Mouse (Mus musculus): Measurements from ENCODE around the gene Lrrc4.

The Lrrc4 gene

DNA sequence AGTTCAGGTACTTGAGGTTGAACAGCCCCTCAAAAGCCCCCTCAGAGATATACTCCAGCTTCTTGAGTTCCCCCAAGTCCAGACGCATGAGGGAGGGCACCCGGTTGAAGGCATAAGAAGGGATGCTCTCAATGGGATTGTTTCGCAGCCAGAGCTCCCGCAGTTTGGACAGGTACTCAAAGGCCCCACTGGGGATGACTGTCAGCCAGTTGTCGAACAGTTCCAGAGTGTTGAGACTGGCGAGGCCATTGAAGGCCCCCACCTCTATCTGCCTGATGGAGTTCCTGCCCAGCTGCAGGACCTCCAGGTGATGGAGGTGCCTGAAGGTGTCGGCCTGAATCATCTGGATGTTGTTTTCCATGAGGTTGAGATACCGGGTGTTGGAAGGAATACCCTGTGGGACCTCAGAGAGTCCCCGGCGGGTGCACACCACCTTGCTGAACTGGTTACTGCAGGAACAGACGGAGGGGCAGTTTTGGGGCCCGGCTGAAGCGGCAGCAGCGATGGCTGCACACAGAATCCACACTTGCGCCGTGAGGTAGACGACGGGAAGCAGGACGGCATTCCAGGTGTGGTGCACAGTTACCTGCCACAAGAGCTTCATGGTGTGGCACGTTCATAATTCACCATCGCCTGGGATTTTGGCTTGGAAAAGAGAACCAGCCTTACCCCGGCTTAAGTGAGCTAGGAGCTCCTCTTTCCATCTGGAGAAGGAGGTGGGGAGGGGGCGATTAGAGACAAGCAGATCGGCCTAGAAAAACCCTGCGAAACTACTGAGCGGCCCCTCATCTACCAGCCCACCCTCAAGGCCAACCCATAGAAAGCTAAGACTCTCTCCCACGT lies at the start of gene Lrrc4:
TSS of gene Lrrc4 (minus strand) at position 737 of the 843 bp plus-strand sequence.
- no peak for DNase-seq (ENCODE audit: low read depth in 1 of 2, low spot score in 2 of 2)

DNA sequence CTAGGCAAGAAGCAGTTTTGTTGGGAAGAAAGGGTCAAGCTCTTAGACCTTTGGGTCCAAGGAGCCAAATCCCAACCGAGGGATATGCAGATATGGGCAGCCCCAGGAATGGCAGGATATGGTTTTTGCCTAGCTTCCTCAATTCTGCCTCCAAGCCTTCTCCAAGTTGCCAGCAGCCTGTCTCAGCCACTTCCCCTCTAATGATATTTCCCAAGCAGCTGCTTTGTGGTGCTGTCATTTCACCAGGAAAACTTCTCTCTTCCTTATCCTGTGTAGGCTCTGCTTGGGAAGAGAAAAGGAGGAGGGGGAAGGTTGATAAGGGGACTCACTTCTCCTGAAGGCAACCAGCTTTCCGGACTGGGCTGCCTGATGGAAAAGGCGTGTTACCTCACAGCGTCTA lies 49.4 kb upstream of the Lrrc4 start:
- DNase-seq (ENCODE audit: low read depth in 1 of 2, low spot score in 2 of 2) = no peak

DNA sequence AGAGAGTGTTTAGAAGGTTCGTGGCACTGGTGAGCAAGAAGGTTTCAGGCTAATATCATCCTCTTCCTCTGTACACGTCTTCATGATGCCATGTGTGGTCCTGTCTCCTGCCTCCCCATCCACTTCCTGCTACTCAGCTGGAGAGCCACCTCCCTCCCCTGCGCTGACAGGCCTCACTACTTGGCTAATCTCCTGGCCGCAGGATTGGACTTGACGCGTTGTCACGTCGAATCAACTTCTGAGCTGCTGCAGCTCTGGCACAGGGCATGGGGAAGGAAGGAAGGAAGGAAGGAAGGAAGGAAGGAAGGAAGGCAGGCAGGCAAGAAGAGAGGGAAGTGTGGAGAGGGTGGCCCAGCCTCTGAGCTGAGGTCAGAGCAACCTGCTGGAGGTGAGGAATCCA lies 47.8 kb upstream of the Lrrc4 start:
- no peak for DNase-seq (ENCODE audit: low read depth in 1 of 2, low spot score in 2 of 2)

DNA sequence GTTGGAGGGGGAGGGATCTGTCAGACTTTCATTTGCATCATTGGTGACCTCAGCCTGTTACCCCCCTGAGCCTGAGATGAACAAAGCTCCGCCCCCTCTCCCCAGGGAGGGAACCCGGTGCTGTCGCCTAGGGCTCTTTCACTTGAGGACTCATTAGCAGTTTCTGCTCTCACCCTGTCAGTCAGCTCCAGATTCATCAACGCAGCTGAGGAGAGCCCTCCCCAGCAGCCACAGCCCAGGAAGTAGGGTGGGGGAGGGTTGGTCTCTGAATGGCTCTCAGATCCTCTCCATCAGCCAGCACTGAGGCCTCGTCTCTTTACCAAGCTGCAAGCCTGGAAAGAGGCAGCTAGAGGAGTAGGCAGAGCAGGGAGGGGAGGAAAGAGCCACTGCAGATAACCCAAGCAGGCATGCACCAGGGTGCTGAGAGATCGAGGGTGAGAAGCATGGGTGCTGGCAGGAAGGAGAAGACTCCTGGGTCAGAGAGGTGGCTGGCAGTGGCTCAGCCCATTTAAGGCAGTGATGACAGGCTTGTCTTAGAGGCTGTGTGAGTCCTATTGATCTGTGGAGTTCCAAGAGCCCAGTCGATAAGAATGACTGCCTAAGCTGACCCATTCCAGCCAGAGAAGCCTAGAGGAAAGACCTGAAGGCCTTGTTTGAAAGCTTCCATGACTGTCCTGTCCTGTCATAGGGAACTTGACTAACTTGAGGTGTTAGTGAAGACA lies 46.6 kb upstream of the Lrrc4 start:
- no peak for DNase-seq (ENCODE audit: low read depth in 1 of 2, low spot score in 2 of 2)

DNA sequence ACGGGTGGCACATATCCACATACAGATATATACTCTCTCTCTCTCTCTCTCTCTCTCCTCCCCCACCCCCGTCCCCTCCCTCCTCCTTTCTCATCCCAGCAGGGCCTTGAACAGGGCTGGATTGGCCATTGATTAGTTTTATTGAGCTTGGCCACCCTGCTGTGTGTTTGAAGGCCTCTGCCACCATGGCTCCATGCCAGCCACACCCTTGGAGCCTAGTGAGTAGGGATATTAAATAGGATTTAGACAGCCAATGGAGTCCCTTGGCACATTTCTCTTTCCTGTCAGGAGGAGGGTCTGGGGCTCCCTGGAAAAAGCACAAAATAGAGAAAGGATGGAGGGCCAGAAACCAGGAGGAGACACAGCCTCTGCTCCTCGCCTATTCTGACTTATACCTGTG lies 44.9 kb upstream of the Lrrc4 start:
- DNase-seq (ENCODE audit: low read depth in 1 of 2, low spot score in 2 of 2) = no peak

DNA sequence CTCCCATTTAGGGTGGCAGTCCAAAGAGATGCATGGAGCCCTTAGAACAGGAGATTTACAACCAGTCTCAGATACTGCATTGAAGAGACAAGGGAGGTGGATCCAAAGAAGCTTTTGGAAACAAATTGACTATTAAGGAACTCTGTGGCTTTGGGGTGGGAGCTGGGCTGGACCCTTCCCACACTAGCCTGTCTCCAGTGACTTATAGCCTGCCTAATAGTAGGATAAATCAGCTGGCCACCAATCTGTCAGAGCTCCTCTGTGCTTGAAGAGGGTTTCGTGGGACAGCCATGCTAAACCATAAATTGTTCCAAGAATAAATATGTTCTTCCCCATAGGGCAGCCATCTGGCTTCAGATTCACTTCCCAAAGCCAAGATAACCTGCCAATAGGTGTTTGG lies 43.8 kb upstream of the Lrrc4 start:
- no peak for DNase-seq (ENCODE audit: low read depth in 1 of 2, low spot score in 2 of 2)

DNA sequence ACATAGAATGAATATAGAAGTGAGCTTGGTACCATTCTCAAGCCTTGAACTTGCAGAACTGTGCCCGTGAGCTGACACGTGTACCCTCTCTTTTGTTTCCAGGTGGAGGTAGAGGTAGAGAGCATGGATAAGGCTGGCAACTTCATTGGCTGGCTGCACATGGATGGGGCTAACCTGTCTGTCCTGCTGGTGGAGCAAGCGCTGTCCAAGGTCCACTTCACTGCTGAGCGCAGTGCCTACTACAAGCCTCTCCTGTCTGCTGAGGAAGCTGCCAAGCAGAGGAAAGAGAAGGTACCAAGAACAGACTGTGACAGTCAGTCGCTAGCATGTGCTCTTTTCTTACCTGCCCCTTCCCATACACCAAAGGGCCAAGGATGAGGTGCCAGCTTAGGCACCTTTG lies 43.2 kb upstream of the Lrrc4 start:
- DNase-seq (ENCODE audit: low read depth in 1 of 2, low spot score in 2 of 2) = no peak

DNA sequence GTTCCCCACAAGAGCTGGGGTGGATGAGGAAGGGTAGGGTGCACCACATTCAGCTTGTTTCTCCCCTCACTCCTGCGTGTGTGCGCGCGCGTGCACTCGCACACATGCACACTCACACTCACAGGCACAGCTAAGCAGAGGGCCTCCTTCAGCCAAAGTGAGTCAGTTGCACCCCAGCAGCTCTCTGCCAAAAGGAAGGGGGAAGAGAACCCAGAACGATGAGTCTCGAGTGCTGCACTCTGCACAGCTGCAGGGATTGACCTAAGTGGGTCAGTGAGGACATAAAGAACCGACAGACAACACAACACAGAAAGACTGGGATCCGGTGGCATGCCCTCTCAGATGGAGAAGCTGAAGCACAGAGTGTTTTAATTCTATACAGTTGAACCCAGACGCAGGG lies 42.5 kb upstream of the Lrrc4 start:
- no peak for DNase-seq (ENCODE audit: low read depth in 1 of 2, low spot score in 2 of 2)

DNA sequence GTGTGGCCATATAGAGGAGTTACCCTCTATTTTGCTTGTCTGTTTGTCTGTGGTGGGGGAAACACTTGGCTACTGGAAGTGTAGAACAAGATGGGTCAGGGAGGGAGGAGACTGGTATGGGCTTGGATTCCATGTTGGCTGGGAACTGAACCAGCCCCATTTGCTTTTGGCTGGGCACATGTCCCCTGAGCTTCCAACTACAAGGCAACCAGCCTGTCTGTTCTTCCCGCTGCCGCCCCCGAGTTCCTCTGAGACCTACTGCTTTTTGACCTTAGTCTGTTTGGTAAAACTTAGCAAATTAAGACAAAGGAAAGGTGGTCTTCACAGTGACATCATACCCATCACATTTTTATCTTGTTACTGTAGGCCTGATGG lies 40.9 kb upstream of the Lrrc4 start:
- DNase-seq (ENCODE audit: low read depth in 1 of 2, low spot score in 2 of 2) = no peak

DNA sequence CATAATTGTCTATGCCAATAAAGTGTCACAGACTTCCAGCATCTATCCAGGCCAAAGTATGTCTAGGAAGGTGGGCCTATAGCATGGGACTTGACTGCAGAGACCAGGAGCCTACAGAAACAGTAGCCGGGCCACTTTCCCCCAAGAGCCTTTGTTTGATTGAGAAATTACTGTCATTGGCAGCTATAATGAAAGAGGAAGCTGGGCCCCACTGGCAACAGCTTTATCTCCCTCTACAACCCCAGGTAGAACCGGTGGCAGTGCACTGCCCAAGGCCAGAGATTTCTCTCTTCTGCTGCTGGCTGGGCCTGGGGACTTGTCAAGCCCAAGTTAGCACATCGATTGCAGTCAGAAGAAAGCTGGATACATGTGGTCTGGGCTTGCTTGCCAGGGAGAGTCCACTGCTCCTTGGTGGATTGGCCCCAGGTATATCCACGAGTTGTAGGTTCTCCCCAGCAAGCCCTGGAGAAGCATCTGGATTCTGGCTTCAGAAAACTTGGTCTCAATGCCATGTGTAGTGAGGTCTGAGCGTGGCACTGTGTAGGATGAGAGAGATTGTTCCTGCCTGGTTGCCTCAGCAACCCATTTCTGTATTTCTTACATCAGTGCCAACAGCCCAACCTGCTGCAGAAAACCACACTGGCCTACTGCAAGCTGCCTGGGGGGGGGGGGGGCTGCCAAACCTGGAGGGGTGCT lies 40.3 kb upstream of the Lrrc4 start:
- no peak for DNase-seq (ENCODE audit: low read depth in 1 of 2, low spot score in 2 of 2)

DNA sequence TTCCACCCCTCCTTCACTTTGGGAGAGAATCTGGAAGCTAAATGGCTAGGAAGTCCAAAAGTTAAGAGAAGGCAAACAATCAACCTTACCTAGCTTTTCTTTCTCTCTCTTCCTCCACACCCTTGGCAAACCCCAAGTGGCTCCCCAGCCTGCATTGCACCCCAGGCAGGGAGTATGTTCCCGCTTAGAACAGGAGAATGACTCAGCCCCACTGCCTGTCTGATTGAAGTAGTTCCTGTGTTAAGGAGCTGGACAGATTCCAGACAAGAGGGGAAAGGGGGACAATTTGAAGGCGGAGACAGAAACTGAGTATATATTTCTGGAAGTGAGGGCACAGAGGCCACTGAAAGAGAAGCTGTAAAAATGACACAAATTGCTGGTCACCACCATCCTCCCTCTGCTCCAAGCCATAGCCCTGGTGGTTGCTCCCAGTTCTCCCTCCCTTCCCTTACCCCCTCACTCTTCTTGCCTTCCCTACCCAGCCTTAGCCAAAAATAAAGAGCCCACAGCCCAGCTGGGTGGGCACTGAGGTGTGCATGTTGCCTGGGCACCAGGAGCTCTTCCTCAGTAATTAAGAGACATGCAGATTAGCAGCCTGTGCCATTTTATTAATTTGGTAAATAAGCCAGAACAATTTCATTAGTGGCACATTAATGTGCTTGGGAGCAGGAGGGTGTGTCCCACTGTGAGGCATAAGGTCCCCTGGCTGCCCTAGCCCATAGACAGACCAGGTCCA lies 36.1 kb upstream of the Lrrc4 start:
- DNase-seq (ENCODE audit: low read depth in 1 of 2, low spot score in 2 of 2) = no peak

DNA sequence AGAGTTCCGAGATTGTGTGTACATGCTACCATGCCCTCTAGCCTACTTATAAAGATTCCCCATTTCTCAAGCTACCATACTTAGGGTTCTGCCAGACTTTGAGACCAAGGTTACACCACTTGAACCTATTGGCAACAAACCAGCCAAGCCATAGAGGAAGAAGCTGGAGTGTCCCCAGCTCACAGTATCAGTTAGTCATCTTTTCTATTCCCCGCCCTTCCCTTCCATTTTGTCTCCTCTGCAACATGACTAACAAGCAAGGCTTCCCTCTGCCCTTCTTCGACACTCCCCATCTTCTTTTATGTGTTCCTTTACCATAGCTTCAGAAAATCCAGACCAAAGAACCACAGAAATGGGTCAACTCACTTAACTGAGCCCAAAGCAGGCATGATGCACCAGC lies 34.7 kb upstream of the Lrrc4 start:
- DNase-seq (ENCODE audit: low read depth in 1 of 2, low spot score in 2 of 2) = no peak

DNA sequence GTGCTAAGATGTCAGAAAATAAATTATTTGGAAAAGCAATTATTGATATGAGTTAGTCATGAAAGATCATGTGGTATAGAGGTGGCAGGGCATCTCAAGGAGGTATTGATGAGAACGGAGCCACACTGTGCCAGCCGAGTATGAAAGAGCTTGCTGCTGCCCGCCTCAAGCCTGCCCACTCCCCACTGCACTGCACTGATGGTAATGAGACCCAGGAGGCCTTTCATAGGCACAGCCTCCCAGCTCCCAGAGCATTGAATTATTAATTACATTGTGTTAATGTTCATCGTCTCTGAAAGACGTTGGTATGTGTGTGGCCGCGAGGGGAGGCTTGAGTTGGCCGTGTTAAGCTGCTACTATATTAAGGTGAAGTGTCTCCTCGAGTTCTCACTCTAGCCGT lies 33.6 kb upstream of the Lrrc4 start:
- no peak for DNase-seq (ENCODE audit: low read depth in 1 of 2, low spot score in 2 of 2)

DNA sequence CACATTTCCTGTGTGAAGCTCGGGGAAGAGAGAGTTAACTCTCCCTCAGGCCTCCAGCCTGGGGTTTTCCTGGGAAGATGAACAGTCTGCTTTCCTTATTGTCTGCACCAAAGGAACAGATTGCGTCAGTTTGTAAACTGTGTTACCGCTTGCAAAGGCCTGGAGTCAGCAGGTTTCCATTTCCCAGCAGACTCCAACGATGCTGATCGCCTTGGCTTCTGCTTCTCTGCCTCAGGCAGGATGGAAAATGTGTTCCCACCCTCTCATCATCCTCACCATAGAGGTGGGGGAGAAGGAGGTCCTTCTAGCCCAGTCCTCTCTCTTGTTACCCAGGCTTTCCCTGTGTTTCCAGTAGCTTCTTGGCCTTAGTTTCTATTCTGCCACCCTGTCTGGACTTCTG lies 33.1 kb upstream of the Lrrc4 start:
- DNase-seq (ENCODE audit: low read depth in 1 of 2, low spot score in 2 of 2) = no peak

DNA sequence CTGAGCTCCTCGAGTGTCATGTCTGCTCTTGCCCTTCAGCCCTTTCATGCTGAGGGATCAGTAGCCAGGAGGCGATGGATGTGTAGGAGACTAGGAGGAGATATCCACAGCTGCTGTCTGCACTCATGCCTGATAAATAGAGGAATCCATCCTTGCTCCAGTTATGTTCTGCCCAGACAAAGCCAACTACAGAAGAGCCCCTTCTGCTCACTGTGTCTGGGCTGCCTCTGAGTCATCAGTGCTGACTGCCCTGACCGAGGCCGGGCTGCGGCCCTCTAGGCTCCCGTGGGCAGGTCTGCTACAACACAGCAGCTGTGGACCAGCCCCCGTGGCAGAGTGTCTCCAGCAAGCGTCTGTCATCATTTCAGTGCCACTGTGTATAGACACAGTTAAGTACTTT lies 30.8 kb upstream of the Lrrc4 start:
- no peak for DNase-seq (ENCODE audit: low read depth in 1 of 2, low spot score in 2 of 2)

DNA sequence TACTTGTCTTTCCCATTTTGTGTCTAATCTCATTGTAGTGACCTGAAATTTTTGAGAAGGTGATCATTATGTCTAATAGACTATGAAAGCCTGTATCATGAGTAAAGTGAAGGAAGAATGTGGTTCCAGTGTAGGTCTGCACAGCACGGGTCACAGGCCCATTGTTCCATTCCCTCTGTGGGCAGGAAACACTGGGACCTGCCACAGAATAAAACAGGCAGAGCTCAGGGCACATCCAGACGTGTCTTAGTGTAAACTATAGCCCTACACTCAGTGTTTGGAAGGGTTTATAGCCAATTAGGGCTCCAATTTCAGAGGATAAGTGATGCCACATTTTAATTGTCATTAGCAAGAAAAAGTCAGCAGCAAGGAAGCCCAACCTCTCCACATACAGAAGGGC lies 29.4 kb upstream of the Lrrc4 start:
- DNase-seq (ENCODE audit: low read depth in 1 of 2, low spot score in 2 of 2) = no peak

DNA sequence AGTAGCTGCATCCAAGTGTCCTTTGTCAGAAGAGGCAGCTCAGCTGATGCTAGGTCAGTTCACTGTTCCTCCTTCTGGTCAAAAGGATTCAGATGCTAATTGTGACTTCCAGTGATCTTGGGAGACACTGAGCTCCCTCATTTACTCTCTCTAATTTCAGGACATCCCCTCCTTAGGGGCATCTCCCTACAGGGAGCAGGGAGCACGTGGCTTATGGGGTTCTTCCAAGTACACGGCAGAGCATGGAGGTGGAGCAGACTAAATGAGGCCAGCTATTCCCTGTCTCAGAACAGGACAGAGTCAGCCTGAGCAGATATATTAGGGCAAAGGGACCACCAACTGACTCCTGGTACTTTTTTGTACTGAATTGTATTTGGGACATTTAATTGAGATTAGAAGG lies 28.9 kb upstream of the Lrrc4 start:
- no peak for DNase-seq (ENCODE audit: low read depth in 1 of 2, low spot score in 2 of 2)

DNA sequence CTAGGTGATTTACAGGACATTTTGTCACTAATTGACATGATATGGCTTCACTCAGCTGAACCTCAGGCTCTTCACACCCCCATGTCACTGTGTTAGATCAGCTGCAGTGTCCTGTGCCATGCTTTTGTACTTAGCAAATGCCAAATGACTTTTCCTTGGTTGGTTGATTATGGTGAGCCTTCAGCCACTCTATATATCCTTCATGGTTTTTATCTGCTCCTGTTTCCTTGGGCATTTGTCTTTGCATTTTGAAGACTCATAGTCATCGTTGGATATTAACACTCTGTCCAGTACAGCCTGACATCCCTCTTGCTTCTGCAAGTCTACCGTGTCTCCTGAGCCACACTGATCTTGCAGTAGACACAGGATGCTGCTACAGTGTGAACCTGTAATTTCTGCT lies 27.5 kb upstream of the Lrrc4 start:
- no peak for DNase-seq (ENCODE audit: low read depth in 1 of 2, low spot score in 2 of 2)

DNA sequence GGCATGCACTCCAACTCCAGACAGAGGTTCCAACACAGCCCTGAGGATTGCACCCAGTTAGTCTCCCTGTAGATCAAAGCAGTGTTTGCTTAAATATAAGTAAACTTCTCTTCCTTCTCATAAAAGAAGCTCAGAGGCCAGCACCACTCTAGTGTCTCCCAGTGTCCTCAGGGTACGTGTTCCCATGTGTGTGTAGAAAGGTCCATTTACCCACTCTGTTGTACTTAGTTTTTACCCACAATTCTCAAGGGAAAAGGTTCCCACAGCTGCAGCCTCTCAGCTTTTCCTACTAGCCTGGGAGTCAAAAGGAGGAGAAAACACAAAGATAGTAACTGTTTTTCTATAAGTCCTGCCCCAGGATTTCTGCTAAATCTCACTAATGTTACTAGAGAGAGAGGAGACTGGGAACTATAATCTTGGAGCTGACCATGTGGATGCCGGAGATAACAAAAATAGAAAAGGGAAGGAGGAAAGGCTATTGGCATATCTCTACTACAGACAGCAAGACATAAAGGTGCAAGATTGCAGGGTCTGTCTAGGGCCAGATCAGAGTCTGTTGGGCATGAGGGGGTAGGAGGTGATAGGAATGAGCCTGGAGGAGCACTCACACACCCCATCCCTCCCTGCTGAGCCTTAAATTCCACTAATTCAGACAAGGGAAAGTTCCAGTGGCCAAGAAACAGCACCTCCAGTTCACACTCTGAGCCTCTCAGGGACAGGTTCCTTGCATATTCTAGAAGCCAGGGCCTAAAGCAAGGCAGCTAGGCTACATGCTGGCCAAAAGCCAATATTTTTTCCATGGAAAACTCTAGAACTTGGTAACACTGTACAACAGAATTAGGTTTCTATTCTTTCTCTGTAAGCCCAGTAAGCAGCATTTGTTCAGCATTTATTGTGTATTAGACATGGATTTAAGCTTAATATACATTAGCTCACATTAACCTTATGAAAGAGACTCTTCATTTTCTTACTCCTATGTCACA lies 25.9 kb upstream of the Lrrc4 start:
- DNase-seq (ENCODE audit: low read depth in 1 of 2, low spot score in 2 of 2) = no peak

DNA sequence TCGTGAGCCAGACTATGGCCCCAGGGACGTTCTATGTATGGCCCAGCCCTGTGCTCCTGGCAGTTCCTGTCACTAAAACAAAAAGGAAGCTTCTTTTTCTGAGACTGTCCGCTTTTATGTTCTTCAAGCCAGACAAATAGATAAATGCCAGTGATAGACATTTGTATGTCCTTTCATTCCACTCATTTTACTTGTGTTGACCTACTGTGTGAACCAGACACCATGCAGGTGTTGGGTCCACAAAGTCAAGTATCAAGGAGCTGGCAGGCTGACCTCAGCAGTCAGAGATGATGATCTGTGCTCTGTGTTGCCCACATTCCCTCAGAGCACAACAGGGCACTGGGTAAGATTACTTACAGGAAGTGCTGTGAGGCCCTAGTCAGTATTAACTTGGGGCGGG lies 25.2 kb upstream of the Lrrc4 start:
- DNase-seq (ENCODE audit: low read depth in 1 of 2, low spot score in 2 of 2) = no peak

Data from monocyte, adult 2 months (primary cell).